Mouse (Mus musculus) retina, postnatal 1 day (tissue): ENCODE measurements around the gene Palld.

Experiments used
- DNase-seq: peaks from one replicate; pipeline ENCODE4 v3.0.0-alpha.2; 2012

The Palld gene

DNA sequence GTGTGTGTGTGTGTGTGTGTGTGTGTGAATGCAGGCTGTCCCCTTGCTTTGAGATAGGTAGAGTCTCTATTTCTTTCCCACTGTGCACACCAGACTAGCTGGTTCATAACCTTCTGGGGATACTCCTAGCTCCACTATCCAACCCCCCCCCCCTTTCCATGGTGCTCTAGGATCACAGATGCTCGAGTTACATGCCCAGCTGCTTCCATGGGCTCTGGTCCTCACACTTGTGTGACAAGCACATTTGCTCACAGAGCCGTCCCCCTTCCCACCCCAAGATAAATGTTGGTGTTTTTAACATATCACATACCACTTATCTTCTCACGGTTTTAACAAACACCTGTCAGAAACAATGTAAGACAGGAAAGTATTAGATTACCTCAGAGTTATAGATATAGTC is 131.2 kb downstream of the Palld start:
- DNase-seq: no peak

DNA sequence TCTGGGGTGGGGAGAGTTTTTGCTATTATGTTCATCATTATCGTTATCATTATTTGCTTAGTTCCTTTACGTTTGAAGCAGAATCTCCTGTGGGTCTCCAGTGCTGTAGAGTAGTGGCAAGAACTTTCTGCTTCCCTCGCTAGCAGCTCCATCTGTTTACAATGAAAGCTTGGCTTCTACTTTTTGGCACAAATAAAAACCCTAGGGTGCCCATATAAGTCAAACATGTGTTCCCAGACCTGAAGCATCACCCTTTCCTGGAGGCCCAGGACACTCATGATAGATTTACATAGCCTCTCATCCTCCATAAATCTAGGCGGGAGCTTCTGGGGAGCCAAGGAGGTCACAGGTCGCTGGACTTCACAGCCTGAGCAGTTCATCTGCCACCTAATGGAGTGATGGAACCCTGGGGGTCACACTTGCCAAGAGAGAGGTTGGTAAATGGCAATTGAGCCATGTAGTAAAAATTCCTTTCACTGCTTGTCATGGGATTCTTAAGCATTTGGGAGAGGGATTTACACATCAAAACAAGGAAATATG is 133.1 kb downstream of the Palld start:
- no peak for DNase-seq

DNA sequence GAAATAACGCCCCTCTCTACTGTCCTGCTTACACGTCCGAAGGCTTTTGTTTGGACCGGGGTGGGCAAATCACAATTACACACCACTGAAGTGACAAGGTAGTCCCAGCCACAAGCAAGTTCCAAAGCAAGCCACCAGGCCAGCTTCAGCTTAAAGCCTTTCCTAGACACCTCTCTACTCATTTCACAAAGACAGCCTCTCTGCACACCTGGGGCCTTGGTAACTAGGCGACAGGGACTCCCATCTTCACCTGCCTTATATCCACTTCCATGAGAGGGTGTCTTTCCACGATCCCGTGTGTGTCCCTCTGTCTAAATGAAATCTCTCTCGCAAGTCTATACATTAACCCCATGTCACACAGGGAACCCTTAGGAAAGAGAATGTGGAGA is 142.3 kb downstream of the Palld start:
- no peak for DNase-seq

DNA sequence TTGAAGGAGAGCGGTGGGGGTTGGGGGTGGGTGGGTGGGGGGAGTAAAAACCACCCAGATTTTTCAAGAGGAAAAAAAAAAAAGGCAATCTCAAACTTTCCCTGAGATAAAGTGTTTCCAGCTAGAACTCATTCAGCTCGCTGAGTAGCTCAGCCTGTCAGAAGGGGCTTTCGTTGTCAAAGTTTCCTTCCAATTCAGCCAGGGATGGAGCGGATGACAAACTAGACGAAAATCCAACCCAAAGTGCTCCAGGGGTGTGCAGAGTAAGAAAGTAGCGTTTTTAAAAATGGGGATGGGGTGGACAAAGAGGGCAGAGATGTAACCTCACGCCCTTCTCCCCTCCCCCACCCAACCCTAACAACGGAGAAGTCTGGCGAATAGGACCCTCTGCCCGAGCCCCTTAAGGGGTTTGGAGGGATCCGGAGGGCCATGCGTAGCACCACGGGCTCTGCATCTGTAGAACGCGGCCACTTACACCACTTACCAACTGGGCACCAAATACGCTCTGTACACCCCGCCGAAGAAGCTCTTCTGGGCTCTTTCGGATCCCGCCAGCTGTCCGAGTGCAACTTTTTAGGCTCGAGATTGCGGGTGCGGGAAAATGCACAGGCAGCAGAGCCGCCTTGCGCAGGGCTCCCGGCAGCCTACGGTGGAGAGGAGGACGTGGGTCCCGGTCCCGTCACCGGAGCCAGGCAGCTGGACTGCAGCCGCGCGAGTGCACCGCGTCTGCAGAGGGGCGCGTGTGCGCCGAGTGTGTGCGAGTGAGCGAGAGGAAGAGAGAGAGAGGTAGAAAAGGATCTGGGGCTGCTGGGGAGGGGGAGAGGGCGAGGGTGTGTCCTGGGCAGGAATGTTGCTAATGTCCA is 142.9 kb downstream of the Palld start:
- peak; percentile 76 for DNase-seq

DNA sequence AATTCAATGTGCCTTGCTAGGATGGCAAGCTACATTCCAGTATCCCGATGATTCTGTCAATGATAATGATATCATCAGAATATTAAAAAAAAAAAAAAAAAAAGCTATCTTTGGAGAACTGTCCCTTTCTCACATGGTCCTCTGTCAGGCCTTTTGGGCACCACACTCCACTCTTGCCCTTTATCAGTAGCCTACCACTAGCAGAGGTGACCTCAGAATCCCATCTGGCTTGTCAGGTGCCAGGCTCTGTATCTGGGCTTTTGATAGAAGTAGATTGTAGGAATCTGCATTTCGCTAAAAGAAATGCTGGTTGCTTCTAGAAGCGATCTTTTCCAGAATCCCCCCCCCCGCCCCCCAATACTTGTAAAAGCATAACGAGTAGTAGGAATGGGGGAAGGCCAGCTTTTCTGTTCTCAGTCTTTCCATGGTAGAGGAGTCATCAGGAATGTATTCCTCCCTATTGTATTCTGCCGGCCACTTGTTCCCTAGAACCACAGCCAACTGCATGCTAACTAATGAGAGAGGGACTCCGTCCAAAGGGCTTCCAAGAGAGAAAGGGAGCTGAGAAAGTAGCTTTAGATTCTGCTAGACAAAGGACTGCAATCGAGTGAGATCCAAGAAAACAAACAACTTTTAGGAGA is 143.7 kb downstream of the Palld start:
- DNase-seq: peak; percentile 65

DNA sequence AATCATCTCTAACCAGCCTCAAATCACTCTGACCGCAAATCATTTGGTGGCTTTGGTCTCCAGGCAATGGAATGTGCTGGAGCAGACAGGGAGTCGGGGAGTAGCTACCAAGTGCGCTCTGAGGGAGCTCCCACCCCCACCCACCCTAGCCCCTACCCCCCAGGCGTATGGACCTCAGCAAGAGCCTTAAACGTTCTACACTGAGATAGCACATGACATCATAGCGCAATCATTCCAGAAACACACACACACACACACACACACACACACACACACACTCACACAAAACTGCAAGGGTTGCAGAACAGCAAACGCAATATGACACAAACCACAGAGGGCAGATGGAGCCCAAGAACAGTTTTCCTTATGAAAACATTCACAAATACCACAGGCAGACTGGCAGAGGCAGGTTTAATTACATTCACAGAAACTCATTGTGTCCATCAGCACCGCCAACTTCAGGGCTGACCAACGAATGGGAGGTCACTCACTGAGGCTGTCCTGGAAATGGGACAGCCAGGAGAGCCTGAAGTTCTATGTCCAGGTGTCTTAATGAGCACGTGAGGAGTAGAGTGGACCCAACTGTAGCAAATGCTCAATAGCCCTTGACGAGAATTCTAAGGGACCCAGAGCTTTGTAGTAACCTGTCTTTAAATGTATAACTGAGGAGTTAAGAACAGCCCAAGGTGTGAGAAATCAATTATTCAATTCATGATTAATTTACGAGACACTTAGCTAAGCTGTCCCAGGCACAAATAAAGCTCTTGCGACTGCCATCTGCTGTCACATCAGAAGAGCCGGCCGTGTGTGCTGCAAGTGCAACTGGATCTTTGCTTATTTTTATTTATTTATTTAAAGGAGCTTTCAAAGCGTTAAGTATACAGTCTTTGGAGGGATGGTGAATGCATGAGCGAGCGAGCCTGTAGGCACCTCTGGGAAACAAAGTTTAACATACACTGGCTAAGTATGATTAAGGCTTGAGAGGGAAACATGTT is 145.2 kb downstream of the Palld start:
- DNase-seq: peak; percentile 52

DNA sequence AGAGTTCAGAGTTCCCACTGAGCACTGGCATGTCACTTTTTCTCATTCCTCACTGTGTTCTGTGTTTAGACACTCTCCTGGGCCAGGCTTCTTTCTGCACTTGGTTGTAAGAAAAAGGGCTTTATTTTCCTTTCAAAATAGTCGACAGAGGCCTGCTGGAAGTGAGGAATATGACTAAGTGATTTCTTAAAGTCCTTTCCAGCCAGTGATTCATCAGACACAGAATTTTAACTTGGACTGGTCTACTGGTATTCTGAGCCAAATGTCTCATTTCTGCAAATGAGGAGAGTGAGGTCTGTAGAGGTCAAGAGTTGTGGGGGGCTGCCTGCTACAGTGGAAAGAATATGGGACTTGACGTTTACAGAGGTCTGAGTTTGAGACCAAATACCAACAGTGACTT is 147.3 kb downstream of the Palld start:
- DNase-seq: no peak

DNA sequence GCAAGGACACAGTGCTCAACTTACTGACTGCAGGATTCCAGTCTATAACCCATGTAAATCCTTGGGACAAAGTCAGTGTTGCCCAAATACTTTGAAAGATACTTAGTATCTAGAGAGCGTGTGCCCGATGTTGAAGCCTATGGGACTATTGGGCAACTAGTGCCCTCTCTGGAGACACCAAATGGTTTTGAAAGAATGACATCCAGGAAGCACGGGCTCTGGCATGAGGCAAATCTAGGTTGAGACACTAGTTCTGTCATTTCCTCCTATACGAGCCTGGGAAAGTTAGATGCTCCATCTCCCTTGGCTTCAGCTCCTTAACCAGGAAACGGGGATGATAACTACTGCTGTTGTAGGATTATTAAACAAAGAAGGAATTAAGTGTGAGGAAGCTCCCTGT is 155.4 kb downstream of the Palld start:
- DNase-seq: no peak

DNA sequence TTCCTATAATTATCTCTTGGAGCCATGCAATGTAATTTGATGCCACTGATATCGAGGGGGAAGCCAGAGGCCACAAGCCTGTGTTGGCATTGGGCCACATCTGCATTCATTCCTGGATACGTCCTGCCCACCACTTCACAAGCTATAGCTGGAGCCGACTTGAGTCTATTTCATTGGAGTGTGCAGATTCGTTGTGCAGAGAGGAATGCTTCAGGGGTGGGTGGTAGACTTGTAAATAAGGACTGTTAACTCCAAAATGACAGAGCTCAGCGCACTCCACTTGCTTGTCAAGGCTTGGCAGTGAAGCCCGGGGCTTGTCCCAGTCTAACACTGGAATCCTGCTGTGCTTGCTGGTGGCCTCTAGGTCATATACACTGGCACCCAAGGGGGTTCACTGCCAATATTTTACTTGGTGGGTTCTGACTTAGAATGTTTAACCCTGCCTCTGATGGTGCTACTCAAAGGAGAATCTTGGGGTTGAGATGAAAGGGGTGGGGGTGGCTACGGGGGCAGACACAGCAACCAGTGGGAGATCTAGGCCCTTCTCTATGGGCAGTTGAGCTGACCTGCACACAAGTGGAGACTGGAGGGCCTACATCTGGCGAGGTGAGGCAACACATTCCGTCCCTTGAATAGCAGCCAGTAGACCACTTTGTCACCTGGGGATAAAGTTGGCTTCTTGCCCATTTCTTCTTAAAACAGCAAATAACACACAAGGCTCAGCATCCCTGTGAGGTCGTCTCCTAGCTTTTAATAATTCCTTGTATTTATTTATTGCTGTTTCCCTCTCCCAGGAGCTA is 157.1 kb downstream of the Palld start:
- peak; percentile 43 for DNase-seq

DNA sequence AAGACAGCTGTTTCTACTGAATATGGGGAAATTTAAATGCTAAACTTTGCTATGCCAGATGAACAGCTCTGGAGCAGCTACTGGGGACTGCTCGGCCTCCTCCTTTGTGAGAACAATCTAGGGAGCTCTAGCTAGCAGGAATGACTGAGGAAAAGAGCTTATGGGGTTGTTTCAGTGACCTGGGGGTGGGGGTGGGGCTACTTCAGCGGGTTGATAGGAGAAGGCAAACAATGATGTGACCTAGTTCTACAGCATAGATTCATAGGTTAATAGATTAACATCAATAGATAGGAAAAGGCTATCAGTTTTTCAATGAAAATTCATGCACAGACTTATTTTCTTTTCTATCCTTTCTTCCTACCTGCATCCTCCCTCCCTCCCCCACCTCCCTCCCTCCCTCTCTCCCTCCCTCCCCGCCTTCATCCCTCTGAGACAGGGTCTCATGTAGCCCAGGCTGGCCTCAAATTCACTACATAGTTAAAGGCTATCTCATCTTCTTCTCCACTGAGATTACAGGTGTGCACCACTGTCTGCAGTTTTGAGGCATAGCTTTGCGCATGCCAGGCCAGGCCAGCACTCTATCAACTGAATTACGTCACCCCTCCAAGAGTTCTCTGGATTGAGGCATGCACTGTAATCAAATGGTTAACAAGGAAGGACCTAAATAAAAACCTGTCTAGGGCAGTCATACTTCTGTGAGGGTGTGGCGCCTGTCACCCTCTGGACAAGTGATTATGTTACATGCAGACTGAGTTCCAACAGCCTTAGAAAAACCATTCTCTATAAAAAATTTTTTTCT is 158.5 kb downstream of the Palld start:
- no peak for DNase-seq

DNA sequence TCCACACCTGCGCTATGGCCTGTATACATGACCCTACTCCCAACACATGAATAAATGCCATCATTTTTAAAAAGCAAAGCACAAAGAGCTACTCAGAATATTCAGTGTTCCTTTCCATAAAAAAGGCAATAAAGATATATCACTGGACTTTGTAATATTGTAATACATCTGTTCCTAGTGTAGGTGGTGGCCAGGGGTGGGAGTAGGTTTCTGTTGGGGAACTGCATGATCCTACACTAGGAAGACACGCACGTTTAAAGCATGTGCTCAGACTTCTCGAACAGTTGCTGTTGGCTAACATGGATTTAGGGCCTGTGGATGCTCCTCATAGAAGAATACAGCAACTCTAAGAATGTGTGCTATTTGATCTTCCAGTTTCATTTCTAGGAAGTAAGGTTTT is 165.0 kb downstream of the Palld start:
- no peak for DNase-seq

DNA sequence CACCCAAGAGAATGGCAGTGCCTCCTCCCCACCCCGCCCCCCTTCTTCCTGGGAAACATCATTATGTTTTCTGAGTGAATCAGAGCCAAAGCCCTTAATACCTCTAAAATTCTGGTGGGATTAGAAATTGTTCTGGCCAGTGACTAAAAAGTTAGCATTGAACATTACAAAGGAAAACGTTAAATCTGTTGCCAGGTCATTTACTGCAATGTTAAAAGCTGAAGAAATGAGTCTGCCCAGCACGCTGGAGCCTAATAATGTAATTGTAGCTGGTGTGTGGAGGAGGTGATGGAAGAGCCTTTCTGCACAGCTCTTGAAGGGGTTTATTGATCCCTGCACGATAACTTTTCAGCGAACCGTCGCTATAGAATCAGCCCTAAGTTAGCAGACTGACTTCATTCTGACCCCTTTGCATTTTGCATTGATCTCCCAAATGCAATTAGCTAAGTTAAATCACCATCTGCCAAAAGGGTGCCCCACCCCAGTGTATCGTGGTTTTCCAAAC is 165.7 kb downstream of the Palld start:
- no peak for DNase-seq

DNA sequence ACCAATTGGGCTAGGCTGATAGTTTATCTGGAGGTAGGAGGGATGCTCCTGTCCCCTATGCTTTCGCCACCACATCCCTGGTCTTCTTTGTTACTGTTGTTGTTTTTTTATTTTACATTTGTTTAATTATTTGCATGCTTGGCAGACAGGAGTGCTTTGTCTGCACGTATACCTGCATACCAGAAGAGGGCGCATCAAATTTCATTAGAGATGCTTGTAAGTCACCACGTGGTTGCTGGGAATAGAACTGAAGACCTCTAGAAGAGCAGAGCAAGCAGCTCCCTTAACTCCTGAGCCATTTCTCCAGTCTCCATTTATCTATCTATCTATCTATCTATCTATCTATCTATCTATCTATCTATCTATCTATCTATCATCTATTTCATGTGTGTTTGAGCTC is 166.4 kb downstream of the Palld start:
- peak; percentile 24 for DNase-seq

DNA sequence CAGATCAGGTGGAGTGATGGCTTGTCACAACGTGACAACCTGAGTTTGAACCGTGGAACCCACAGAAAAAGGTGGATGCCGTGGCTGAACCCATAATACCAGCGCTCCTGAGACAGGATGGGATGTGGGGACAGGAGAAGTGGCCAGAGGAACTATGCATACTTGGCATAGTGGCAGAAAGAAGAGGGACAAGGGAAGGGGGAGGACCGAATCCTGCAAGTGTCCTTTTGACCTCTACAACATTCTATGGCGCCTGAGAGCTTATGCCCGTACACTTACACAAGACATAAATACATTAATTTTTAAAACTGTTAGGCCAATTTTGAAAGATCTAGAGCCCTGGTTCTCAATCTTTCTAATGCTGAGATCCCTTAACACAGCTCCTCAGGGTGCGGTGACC is 168.3 kb downstream of the Palld start:
- no peak for DNase-seq

DNA sequence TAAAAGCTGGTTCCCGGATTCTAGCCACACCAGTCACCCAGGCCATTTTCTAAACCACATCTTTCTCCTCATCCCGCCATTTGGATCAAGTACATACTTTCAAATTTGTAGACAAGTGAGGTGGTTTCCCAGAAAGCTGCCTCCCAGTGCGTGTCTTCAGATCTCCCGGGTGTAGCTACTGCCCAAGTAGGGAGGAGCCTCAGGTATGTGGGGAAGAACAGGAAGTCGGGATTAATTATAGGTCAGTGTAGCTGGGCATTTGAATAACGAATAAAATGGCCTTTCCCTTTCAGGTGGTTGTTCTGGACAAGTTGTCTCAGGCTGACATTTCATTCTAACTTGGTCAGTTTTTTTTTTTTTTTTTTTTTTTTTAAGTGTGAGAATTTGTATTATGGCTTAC is 170.3 kb downstream of the Palld start:
- DNase-seq: no peak

DNA sequence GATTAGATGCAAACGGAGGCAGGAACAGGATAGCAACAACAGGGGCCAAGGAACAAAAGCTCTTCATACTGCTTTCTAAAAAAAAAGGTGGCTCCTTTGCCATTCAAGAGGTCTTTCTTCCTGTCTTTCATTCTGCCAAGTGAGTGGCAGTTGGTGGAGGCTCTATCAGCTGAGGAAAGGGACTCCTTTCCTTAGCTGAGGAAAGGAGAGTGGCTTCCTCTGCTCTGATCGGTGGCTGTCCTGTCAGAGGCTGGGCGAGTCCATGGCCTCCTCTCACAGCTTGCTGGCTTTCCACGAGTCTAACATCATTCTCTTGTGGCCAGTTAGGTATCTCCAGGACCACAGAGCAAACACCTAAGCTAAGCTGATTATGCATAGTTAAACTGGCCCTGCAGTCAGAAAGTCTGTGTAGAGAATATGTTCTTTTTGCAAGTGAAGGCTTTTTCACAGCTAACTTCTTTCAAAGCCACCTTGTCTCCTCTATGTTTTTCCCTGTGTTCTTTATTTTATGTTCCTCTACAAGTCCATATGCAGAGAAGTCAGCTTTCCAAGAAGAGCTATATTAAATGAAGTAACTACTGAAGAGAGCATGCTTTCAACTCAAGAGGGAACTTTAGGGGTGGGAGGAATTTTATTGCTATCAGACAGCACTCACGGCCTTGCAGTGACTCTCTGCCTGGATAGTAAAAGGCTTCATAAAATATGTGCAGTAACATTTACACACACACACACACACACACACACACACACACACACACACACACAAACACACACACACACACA is 171.0 kb downstream of the Palld start:
- no peak for DNase-seq

DNA sequence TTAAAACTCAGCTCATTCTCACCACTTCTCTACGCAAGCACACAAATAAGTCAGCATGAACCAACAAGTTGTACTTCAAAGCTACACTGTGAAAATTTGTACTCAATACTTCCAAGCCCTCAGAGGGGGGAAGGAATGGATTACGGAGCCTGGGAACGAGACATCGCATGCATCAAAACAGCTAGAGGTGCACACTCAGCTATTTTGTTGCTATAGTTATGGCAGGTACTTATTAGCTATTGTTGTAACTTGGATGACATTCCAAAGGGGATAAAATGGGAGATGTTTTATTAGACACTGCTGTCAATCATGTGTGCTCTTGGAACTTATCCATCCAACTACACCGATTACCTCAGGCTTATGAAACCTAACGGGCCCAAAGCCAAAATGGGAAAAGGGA is 171.8 kb downstream of the Palld start:
- no peak for DNase-seq

DNA sequence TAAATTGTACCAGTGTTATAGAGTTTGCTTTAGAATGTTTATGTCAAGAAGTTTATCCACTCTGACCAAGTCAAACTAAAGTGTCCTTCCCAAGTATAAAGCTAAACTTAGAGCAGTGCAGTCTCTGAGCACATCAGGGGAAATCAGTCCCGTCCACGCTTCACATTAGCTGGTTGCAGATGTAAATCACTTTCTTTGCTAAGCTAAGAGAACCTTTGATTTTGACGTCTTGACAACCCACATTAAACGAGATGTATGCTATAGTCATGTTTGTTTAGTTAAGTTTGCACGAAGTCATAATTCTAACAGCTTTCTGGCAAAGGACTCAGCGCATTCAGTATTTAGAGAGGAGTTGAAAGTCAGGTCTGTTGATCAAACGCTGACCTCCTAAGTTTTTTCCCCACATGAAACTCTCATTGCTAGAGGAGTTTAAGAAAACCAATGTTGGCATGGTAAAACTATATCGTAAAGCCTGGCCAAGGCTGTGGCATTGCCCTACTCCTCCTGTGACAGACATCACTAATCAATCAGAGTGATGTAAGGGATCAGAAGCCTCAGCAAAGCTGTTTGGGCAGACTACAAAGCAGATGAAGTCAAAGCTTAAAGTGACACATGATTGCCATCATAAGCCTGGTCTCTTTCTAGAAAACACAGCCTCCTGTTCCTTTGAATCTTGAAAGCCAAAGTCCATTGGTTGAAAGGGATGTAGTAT is 177.0 kb downstream of the Palld start:
- DNase-seq: no peak

DNA sequence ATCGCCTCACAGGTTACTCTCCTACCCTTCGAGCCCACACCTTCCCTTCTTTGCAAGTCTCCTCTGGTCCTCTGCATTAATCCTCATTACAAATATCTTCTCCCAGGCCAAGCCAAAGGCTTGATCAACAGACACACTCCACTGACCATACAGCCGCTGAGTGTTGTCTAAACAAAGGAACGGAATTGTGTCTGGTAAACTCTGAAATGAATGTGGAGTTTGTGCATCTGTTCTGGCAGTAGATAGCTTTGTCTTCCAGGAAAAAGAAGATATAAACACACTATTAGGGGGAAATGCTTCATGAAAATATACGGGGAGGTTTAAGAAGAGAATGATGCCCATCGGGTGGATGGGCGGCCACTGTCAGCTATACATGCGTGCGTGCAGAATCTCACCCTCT is 180.3 kb downstream of the Palld start:
- no peak for DNase-seq
